Mouse (Mus musculus) G1E (cell line): ENCODE data around the gene Zfp180.

ENCODE experiments used
- CTCF ChIP-seq: IDR thresholded peaks from 2 replicates; pipeline ENCODE4 v1.5.1; 2012; ENCODE audit warnings: low read depth, low read length, inconsistent platforms, mixed read lengths
- GATA1 ChIP-seq: IDR thresholded peaks from 2 replicates; pipeline ENCODE4 v1.6.1; 2012; ENCODE audit warnings: borderline replicate concordance, low read length, inconsistent platforms, mixed read lengths
- TAL1 ChIP-seq: conservative IDR thresholded peaks from 2 replicates; pipeline ENCODE4 v1.6.1; 2012; ENCODE audit warnings: low read depth, low read length, inconsistent platforms, mixed read lengths

DNA sequence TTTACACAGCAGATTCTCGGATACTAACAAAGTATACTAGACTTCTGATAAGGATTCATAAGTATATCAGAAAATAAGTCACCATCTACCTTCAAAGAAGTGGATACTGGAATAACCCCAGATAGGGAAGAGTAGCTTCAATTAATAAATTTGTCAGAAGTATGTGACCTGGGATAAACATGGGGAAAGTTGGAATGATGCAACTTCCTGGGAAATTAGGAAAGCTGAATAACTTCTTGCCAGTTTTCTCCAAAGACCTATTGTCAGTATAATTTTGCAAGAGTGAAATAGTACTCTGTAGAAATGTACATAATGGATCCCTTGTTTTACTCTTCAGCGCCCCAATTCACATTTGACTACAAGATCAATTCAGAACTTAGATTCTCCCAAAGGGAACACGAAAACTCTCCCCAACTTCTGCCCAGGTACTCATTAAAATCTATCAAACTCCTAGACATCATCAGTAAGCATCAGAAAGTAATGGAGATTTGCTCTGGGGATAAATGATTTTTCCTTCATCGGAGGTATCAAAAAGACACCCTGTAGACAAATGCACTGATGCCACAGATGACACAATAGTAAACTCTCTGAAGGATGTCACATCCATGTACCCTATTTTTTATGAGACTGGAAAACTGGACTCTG lies 28.9 kb upstream of the Zfp180 start, which contains the start of gene Vmn1r183:
- TF ChIP-seq CTCF = no peak
- no peak for TF ChIP-seq GATA1
- TF ChIP-seq TAL1 = no peak
